Mouse (Mus musculus) neutrophil, adult 65 days (primary cell): Measurements from ENCODE around the gene Pdzd7. TPM values are rescaled to one million over a fixed set of nuclear protein-coding genes. Genes with fewer than 3 reads are reported as not detected.

Experiments
- total RNA-seq: library from RNA; stranded (reverse); gene quantifications from 2 replicates; pipeline ENCODE4 v1.2.4, GENCODE M21; 2023

Pdzd7 gene
- total RNA-seq = not detected in 2 replicates

DNA sequence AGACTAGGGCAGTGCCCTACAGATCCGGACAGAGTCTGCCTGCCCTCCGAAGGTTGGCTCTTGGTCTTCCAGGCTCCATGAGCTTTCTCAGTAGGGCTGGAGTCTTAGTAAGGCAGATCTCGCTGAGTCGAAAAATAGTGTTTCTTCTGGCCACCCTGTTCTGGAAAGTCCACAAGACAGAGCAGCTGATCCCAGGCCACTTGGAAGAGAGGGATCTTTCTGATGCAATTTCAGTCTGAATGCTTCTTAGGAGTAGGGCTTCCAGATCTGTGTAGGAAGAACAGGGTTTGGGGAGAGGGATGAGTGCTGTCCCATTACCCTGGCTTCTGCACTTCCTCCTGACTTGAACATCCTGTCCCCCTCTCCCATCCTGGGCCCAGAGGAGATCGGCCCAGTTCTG lies at the start of gene Pdzd7:
Gene Pdzd7, minus strand, starts transcription at position 67 of the 400 bp plus-strand sequence.

DNA sequence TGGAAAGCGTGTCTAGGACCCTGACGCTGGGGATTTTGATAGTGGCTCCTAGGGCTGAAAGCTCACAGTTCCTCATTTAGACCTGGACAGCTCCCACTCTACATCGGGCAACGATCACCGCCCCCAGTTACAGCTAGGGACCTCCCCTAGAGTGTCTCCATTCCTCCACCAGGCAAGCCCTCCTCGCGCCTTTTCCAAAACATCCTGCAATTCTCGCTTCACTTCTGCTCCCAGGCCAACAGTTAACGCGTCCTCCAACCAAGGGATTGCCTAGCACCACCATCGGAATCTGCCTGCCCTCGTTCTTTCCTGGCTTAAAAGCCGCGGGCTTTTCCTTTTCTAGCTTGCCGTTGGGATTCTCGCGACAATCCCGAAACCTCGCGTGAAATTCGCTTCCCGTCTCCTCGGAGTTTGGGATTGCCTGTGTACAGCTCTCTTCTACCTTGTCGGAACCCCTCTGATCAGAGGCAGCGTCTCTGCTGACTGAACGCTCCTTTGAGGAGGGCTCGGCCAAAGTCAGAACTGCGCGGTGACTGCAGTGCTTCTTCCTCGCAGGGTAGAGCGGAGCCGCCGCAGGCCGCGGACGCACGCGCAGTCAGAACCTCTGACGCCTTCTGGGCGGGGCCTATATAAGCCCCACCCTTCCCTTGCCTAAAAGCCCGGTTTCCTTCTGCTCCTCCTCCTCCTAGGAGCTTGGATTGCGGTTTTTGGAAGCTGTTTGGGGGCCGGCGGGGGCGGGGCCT lies 29.2 kb upstream of the Pdzd7 start, which contains the start of gene Kazald1:
Gene Kazald1, plus strand, starts transcription at position 662 of the 743 bp plus-strand sequence.

DNA sequence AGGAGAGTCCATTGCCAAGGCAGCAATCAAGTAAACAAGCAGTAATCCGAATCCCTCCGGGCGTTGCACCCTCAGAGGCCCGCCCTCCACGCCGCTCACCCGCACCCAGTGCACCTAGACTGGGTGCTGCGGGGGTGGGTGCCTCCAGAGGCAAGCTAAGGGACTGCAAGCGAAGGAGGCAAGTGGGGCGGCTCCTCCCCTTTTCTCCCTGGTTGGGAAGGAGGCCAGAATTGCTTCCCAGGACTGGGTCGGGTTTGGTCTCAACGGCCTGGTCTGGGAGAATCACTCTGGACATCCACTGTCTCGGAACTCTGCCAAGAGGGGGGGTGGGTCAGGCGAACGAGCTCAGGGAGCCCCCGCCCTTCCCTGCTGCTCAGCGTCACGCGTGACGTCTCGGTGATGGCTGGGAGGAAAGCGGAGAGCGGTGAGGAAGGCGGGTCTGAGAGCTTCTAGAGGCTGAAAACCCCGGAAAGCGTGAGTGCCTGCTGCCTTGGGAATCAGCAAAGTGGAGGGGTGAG lies 2.0 kb upstream of the Pdzd7 start, which contains the start of gene Sfxn3:
Gene Sfxn3, plus strand, starts transcription at position 87 of the 518 bp plus-strand sequence.

DNA sequence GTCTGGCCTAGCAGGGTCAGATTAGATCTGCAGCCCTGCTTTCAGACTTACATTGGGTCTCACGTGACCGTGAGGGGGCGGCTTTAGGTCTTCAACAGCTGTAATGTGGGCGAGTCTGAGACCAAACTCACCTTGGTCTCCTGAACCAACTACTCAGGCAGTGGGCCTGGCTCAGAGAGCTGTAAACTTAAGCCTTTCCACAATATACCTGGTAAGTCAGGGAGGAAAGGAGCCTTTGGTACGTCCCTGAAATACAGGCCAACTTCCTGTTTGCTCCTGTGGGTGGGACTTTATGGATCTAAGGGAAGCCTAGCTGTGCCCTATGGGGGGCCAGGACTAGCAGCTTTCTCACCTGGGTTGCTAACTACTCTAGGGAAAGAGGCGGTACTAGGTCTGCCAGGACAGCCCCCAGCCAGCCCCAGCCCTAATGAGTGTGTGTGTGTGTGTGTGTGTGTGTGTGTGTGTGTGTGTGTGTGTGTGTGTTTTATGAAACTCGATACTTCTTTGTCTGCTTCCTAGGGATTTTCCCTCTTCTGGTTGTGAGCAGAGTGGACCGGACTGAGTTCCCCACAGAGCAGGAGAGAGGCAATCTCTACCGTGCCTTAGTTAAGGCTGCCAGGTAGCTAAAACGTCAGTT lies 31.1 kb downstream of the Pdzd7 start, which contains the start of gene Lzts2:
Gene Lzts2, plus strand, starts transcription at position 80 of the 637 bp plus-strand sequence.

GRCm38 (mm10) chr19:45005957-45006712 lies 39.4 kb downstream of the Pdzd7 start, which contains the start of gene Mrpl43:
Mrpl43 (minus strand) TSS chr19:45006442.

DNA sequence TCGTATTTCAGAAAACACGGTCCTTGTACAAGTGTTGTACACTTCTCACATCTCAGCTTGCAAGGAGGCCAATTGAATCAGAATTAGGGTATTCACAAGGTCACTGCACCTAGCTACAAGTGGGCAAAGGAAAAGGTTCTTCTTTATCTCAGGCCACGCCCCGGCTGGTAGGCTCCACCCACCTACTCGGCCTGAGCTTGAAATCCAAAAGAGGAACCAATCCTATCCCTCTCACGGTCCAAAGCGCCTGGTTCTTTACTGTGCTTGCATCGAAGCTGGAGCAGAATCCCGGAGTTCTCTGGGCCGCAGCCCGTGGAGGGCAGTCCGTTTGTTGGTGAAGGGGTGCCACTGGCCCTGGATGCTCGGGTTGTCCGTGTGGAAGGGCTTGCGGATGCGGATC lies 40.1 kb downstream of the Pdzd7 start, which contains the start of gene Twnk:
Gene Twnk, plus strand, starts transcription at position 220 of the 400 bp plus-strand sequence.

DNA sequence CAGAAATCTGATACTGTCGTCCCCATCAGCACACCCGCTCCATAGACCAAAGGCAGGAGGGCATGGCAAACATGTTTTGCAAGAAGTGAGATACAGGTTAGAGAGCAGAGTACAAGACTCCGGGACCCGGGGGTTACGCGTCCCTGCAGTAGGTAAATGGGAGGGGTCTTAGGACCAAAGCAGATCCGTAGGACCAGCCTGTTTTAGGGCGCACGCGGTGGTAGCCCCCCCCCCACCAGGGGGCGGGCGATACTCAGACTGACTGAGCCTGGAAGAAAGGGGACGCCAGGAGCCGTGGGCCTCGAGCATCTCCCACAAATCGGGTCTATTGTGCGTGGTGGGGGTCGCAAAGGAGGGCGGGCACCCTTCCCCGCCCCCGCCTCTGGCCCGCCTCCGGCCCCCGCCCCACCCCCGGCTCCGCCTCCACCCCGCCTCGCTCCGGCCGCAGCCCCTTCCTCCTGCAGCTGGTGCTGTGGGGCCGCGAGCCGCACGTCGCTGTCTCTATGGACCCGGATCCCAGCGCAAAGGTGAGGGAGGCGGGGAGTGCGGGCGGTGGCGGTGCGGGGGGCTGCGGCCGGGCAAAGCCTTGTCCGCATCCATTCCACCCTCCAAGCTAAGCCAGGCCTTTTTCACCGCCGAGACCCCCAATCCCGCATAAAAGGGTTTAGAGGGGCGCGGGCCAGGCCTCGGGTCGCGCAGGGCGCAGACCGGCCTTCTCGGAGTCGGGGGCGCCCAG lies 56.5 kb downstream of the Pdzd7 start, which contains the start of gene Sema4g:
Gene Sema4g, plus strand, starts transcription at position 271 of the 736 bp plus-strand sequence.

Other genes with a start within 250 kb of the Pdzd7 start
- gene Slf2, start 114.6 kb downstream of the Pdzd7 start, total RNA-seq = 22.5 and 30.9 TPM in 2 replicates
- not detected in 2 replicates for gene Sema4g, start 56.6 kb downstream of the Pdzd7 start, total RNA-seq
- gene Twnk, start 40.1 kb downstream of the Pdzd7 start, total RNA-seq = 5.9 and 7.2 TPM in 2 replicates
- 35.2 and 44.8 TPM in 2 replicates for gene Mrpl43, start 39.3 kb downstream of the Pdzd7 start, total RNA-seq
- gene Lzts2, start 31.3 kb downstream of the Pdzd7 start, total RNA-seq = 0.16 and 0.43 TPM in 2 replicates
- 14.5 and 17.5 TPM in 2 replicates for gene Sfxn3, start 1.8 kb upstream of the Pdzd7 start, total RNA-seq
- 0.57 TPM in 1 of 2 replicates, not detected in the other for gene Kazald1, start 29.5 kb upstream of the Pdzd7 start, total RNA-seq
- not detected in 2 replicates for gene Tlx1, start 105.0 kb upstream of the Pdzd7 start, total RNA-seq
- gene Lbx1, start 190.1 kb upstream of the Pdzd7 start, total RNA-seq = not detected in 2 replicates